Mouse (Mus musculus) liver, postnatal 0 days (tissue): ENCODE data around the gene Adck2. TPM values are rescaled to one million over a fixed set of nuclear protein-coding genes. Genes with fewer than 3 reads are reported as not detected.

Experiments used
- ATAC-seq: fragments of 200-750 bp; cut with Nextera tagmentation; 2 replicates; pipeline ENCODE4 v1.8.0; 2017; ENCODE audit warnings: mild to moderate bottlenecking, moderate library complexity
- DNase-seq: peaks from one replicate; pipeline ENCODE4 v3.0.0-alpha.2; 2016
- H3K27ac ChIP-seq: fragments of 300-500 bp; sonication (generic); 2 replicates; pipeline ENCODE4 v1.5.1; 2014; ENCODE audit warnings: antibody characterized with exemption, moderate library complexity, mild to moderate bottlenecking, low read depth
- H3K27me3 ChIP-seq: fragments of 300-500 bp; sonication (generic); 2 replicates; pipeline ENCODE4 v1.6.1; 2014; ENCODE audit warnings: low read length, control low read depth, mixed read lengths; ENCODE audit not compliant: insufficient read depth
- H3K36me3 ChIP-seq: fragments of 300-500 bp; sonication (generic); replicated peaks from 2 replicates; pipeline ENCODE4 v1.6.1; 2014; ENCODE audit warnings: mild to moderate bottlenecking, control low read depth, low read length, moderate library complexity, mixed read lengths; ENCODE audit not compliant: insufficient read depth
- H3K4me1 ChIP-seq: fragments of 300-500 bp; sonication (generic); 2 replicates; pipeline ENCODE4 v1.6.1; 2014; ENCODE audit warnings: antibody characterized with exemption, mild to moderate bottlenecking, control low read depth; ENCODE audit not compliant: insufficient read depth
- H3K4me2 ChIP-seq: fragments of 300-500 bp; sonication (generic); 2 replicates; pipeline ENCODE4 v1.6.1; 2014; ENCODE audit warnings: low read depth, mild to moderate bottlenecking, low read length, moderate library complexity, mixed read lengths
- H3K4me3 ChIP-seq: fragments of 300-500 bp; sonication (generic); 2 replicates; pipeline ENCODE4 v1.5.1; 2014; ENCODE audit warnings: low read depth, low read length
- H3K9ac ChIP-seq: fragments of 300-500 bp; sonication (generic); replicated peaks from 2 replicates; pipeline ENCODE4 v1.6.1; 2014; ENCODE audit warnings: mild to moderate bottlenecking, moderate library complexity
- H3K9me3 ChIP-seq: fragments of 300-500 bp; sonication (generic); 2 replicates; pipeline ENCODE4 v1.6.1; 2016; ENCODE audit warnings: mild to moderate bottlenecking, control low read depth, low read length, mixed read lengths
- CTCF ChIP-seq: sonication (generic); IDR thresholded peaks from 2 replicates; pipeline ENCODE4 v1.5.1; 2016; ENCODE audit warnings: antibody characterized with exemption, low read depth
- EP300 ChIP-seq: IDR thresholded peaks from 2 replicates; pipeline ENCODE4 v1.6.1; 2016; ENCODE audit warnings: antibody characterized with exemption, low read depth, mild to moderate bottlenecking
- WGBS: fragments of 180-500 bp; shearing (Covaris S2); extraction: QIAGEN DNeasy Blood & Tissue Kit; methylation state at CpG from one replicate; pipeline ENCODE4 v1.1.7; 2014; ENCODE audit not compliant: insufficient replicate concordance; 5-methylcytosine and 5-hydroxymethylcytosine counted together
- polyA plus RNA-seq: library from polyadenylated mRNA; unstranded; fragments of >200 nt; fragmentation: Nextera tagmentation; extraction: Ambion mirVana; gene quantifications from 2 replicates; pipeline ENCODE4 v1.2.1, GENCODE M21; 2015

Adck2 gene
- polyA plus RNA-seq, 1 experiment from 2014 or later, result 17.1 TPM

DNA sequence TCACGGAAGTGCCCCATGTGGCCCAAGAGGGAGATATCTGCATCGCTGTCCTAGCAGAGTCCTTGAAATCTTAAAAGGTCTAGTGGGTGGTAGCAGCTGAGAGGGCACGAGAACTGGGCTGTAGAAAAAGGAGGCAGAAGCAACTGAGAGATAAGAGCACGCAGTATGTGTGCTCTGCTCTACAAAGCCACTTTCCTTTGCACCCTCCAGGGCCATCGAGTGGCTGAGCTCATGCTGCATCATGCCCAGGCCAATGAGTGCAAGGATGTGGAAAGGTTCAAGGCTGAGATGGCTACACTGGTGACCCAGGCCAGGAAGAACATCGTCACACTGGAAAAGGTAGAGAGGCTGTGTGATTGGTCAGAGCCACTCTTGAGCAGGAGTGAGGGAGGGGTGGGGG is 11.8 kb downstream of the Adck2 start, which contains the start of gene Gm42420:
TSS of gene Gm42420 (plus strand) at position 237 of the 400 bp plus-strand sequence.
- ATAC-seq (no peak), DNase-seq (no peak)
- TF ChIP-seq CTCF, result no peak
- no peak for TF ChIP-seq EP300
- no peaks in the 10 kb centered on the region for H3K9me3 ChIP-seq
- 0 out of 2 replicates have a peak, but pooled peaks cover 4% of the 10 kb centered on the region for H3K4me1 ChIP-seq
- H3K9ac ChIP-seq, result no peak within 1 kb of the TSS
- no peak within 1 kb of the TSS for H3K27ac ChIP-seq
- no peak within 1 kb of the TSS for H3K4me3 ChIP-seq
- WGBS, result 72% methylated on average over 6 of the region's 6 CpGs
- H3K4me2 ChIP-seq, result no peak within 1 kb of the TSS
- H3K36me3 ChIP-seq, result peaks cover 40% of the 10 kb centered on the region
- H3K27me3 ChIP-seq, result no peaks in the 10 kb centered on the region

DNA sequence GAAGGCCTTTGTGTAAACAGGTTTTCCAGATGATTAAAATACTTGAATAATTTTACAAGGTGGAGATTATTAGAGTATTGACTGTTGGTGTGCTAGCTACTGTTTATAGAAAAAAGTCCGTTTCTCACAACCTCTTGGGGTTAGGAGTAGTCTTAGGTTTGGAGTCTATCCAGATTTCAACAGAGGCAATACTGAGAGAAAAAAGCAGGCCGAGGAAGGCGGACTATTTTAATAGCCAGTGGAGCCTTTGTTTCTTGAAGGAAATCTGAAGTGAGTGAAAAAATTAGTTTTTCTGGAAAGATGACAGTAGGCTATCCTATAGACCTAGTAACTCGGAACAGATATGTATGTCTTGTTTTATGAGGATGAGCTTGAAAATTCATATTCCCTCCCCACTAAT is 17.8 kb downstream of the Adck2 start:
- Histone ChIP-seq H3K9me3 (no peaks in the 10 kb centered on the region), H3K27me3 (no peaks in the 10 kb centered on the region), H3K4me3 (no peak overlapping the region), H3K4me2 (no peak overlapping the region), H3K27ac (no peak overlapping the region), H3K4me1 (peaks cover 18% of the 10 kb centered on the region), H3K9ac (no peak overlapping the region), H3K36me3 (peaks cover 18% of the 10 kb centered on the region)
- no peak for DNase-seq
- WGBS, result 94% methylated on average over 4 of the region's 4 CpGs
- ATAC-seq, result no peak
- no peak for TF ChIP-seq CTCF
- TF ChIP-seq EP300, result no peak

DNA sequence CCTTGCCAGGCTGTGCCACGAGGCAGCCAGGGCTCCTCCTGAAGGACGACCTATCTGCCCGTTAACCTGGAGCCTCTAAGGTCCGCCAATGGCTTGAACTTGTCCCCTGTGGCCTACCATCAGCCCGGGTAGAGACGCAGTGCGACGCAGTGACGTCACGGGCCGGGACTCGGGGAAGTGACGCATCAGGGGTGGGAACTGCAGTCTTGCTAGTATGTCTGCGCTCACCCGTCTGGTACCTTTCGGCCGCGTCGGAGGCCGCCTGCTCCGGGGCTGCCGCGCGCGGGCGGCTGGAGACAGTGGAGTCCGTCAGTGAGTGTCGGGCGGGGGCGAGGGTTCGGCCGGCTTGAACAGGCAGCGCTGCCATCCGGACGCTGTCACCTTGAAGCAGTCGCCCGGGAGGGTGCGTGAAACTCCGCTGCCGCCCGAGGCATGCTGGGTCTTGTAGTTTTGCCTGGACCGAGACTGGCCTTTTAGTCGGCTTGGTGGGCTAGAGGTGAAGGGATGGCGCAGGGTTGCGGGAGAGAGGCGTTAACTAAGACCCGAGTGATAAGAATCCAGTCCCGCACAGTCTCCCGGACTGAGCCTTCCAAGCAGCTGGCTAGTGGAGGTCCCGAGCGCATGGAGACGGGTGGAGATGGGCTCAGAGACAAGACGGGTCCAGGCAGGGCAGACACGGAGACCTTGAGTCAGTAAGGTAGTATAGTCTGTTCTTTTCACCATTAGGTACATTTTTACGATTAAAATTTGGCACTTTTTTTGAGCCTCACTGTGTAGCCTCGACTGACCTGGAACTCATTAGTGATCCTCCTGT is 18.9 kb downstream of the Adck2 start, which contains the start of gene Ndufb2:
TSS of gene Ndufb2 (plus strand) at position 174 of the 814 bp plus-strand sequence.
- TF ChIP-seq CTCF (no peak), EP300 (no peak)
- peak within 1 kb of the TSS; percentile 81 for H3K27ac ChIP-seq
- DNase-seq (peak; percentile 97), ATAC-seq (peak; percentile 99)
- under 1% methylated on average over 53 of the region's 56 CpGs for WGBS
- no peaks in the 10 kb centered on the region for H3K27me3 ChIP-seq
- peak within 1 kb of the TSS; percentile 87 for H3K4me2 ChIP-seq
- H3K36me3 ChIP-seq, result peaks cover 23% of the 10 kb centered on the region; the same call in 1 of the 2 replicates
- H3K4me1 ChIP-seq, result peaks cover 18% of the 10 kb centered on the region
- no peaks in the 10 kb centered on the region for H3K9me3 ChIP-seq
- peak within 1 kb of the TSS; percentile 78 for H3K9ac ChIP-seq
- H3K4me3 ChIP-seq, result peak within 1 kb of the TSS; percentile 81

- Histone ChIP-seq H3K27me3 (no peaks in the 10 kb centered on the region), H3K27ac (no peak overlapping the region), H3K4me2 (no peak overlapping the region), H3K4me1 (0 out of 2 replicates have a peak, but pooled peaks cover 2% of the 10 kb centered on the region), H3K36me3 (peaks cover 44% of the 10 kb centered on the region), H3K9me3 (no peaks in the 10 kb centered on the region), H3K4me3 (no peak overlapping the region), H3K9ac (no peak overlapping the region)
- DNase-seq, result no peak
- TF ChIP-seq EP300 (no peak), CTCF (no peak)
- 91% methylated on average over 3 of the region's 3 CpGs for WGBS
- ATAC-seq, result no peak
Observed at GRCm38 (mm10) chr6:39600851-39601250, 27.2 kb downstream of the Adck2 start.

DNA sequence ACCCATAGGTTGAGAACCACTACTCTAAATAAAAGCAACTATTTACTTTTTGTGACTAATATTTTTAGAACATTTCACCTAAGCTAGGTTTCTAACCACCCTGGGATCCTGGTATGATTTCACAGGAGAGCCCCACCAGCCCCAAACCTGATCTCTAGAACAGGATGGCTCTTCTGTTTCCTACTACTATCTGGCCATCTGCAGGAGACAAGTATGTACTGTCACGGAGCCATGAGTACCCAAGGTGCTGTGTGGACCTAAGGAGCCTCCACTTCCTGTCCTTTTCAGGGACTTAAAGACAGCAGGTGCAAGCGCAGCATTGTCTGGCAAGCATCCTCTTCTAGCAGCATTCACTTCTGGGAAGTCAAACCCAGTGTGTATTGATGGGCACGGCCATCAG is 28.2 kb downstream of the Adck2 start:
- 70% methylated on average over 3 of the region's 3 CpGs for WGBS
- H3K9me3 ChIP-seq, result no peaks in the 10 kb centered on the region
- TF ChIP-seq CTCF (no peak), EP300 (no peak)
- H3K4me2 ChIP-seq, result no peak overlapping the region
- no peak overlapping the region for H3K9ac ChIP-seq
- no peaks in the 10 kb centered on the region for H3K27me3 ChIP-seq
- no peak overlapping the region for H3K27ac ChIP-seq
- ATAC-seq (no peak), DNase-seq (no peak)
- peaks cover 41% of the 10 kb centered on the region for H3K36me3 ChIP-seq
- peaks cover 2% of the 10 kb centered on the region; the same call in 1 of the 2 replicates for H3K4me1 ChIP-seq
- no peak overlapping the region for H3K4me3 ChIP-seq

GRCm38 (mm10) chr6:39604565-39604964 is 30.9 kb downstream of the Adck2 start:
- Histone ChIP-seq H3K36me3 (peaks cover 17% of the 10 kb centered on the region), H3K4me3 (no peak overlapping the region), H3K27me3 (no peaks in the 10 kb centered on the region), H3K9ac (no peak overlapping the region), H3K4me2 (no peak overlapping the region), H3K9me3 (no peaks in the 10 kb centered on the region), H3K4me1 (peaks cover 2% of the 10 kb centered on the region; the same call in 1 of the 2 replicates), H3K27ac (no peak overlapping the region)
- no peak for ATAC-seq
- 73% methylated on average over 5 of the region's 5 CpGs for WGBS
- no peak for DNase-seq
- TF ChIP-seq EP300 (no peak), CTCF (no peak)
